Mouse (Mus musculus) ES-E14 (cell line): Measurements from ENCODE around the gene Fcrl5.

Source experiments
- CHD2 ChIP-seq: IDR thresholded peaks from 2 replicates; pipeline ENCODE4 v1.6.1; 2014; ENCODE audit warnings: mild to moderate bottlenecking, low read depth, low read length, inconsistent platforms
- MAFK ChIP-seq: IDR thresholded peaks from 2 replicates; pipeline ENCODE4 v1.6.1; 2014; ENCODE audit warnings: mild to moderate bottlenecking, low read depth, low read length, inconsistent platforms; ENCODE audit not compliant: insufficient read depth
- ZC3H11A ChIP-seq: IDR thresholded peaks from 2 replicates; pipeline ENCODE4 v1.6.1; 2012; ENCODE audit warnings: low read depth, mild to moderate bottlenecking, inconsistent platforms, low read length, borderline replicate concordance

- no peak for TF ChIP-seq CHD2
- no peak for TF ChIP-seq MAFK
- TF ChIP-seq ZC3H11A: no peak
Observed at GRCm38 (mm10) chr3:87398809-87399208, 36.8 kb upstream of the Fcrl5 start.
